8 mouse cellular contexts compared by ENCODE assay signal in the genomic region with DNA sequence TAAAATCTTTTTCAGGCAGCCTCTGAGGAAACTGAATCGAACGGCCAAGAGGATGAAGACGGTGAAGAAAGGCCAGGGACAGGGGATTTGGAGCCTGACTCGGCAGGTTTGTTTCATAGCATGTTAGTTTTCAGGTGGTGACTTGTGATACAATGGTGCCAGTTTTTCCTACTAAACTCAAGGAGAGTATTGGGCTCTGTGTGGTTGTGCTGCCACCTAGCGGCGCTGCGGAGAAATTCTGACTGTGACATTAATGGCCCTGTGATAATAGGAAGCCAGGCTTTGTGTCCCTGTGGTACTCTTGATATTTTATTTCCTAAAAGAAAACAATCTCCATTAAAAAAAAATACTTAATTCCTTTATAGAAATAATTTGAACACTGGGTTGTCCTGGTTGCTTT.
A peak's percentile ranks its signal among the peaks of the same experiment; 100 is the strongest.
DNase-seq lines count a peak whose midpoint lies in the region; ATAC-seq and TF ChIP-seq lines count a peak whose summit lies in the region.

No protein-coding gene starts in this region.

- H3K4me3 ChIP-seq in cortical plate, adult 2 months (ENCODE audit: insufficient read depth, low read length), result no peak overlapping the region
- no peak overlapping the region for H3K4me3 ChIP-seq in liver, embryonic 13.5 days (replicated peaks)
- no peak overlapping the region for H3K4me3 ChIP-seq in neural tube, embryonic 15.5 days (replicated peaks)

- no peaks in the 10 kb centered on the region for H3K27me3 ChIP-seq in liver, embryonic 13.5 days
- H3K27me3 ChIP-seq in neural tube, embryonic 15.5 days (replicated peaks), result no peaks in the 10 kb centered on the region

- 11% methylated on average over 7 of the region's 7 CpGs for WGBS in liver, embryonic 13.5 days (ENCODE audit: insufficient replicate concordance)
- WGBS in neural tube, embryonic 15.5 days, result 10% methylated on average over 7 of the region's 7 CpGs

- no peaks in the 10 kb centered on the region for H3K4me1 ChIP-seq in cortical plate, adult 2 months (ENCODE audit: control insufficient read depth, insufficient read depth, low read length)
- H3K4me1 ChIP-seq in liver, embryonic 13.5 days (replicated peaks), result no peaks in the 10 kb centered on the region
- 0 out of 2 replicates have a peak, but pooled peaks cover 4% of the 10 kb centered on the region for H3K4me1 ChIP-seq in neural tube, embryonic 15.5 days

- peak; percentile 90 for TF ChIP-seq CTCF in cortical plate, adult 2 months (IDR thresholded peaks at IDR 0.05; ENCODE audit: extremely low read depth, insufficient read depth, low read length)

- no peak for ATAC-seq in liver, embryonic 13.5 days (ENCODE audit: low read depth)
- ATAC-seq in neural tube, embryonic 15.5 days (ENCODE audit: low FRiP score), result peak; percentile 79; the same call in 1 of the 2 replicates

- H3K9ac ChIP-seq in liver, embryonic 13.5 days, result no peak overlapping the region
- H3K9ac ChIP-seq in neural tube, embryonic 15.5 days (replicated peaks), result no peak overlapping the region

- H3K4me2 ChIP-seq in liver, embryonic 13.5 days, result no peak overlapping the region
- H3K4me2 ChIP-seq in neural tube, embryonic 15.5 days, result no peak overlapping the region

- no peak overlapping the region for H3K27ac ChIP-seq in cortical plate, adult 2 months (ENCODE audit: insufficient read depth, low read length)
- H3K27ac ChIP-seq in liver, embryonic 13.5 days, result no peak overlapping the region
- H3K27ac ChIP-seq in neural tube, embryonic 15.5 days (replicated peaks), result no peak overlapping the region

- TF ChIP-seq POLR2A in cortical plate, adult 2 months (IDR thresholded peaks at IDR 0.05; ENCODE audit: extremely low read depth, insufficient read depth, low read length), result no peak

- no peaks in the 10 kb centered on the region for H3K36me3 ChIP-seq in liver, embryonic 13.5 days
- peaks cover 14% of the 10 kb centered on the region for H3K36me3 ChIP-seq in neural tube, embryonic 15.5 days

- no peaks in the 10 kb centered on the region for H3K9me3 ChIP-seq in liver, embryonic 13.5 days (replicated peaks)
- H3K9me3 ChIP-seq in neural tube, embryonic 15.5 days (replicated peaks), result no peaks in the 10 kb centered on the region

- peak; percentile 58 for DNase-seq in 416B (ENCODE audit: low read depth)
- peak; percentile 76 to 93 for DNase-seq in adrenal gland, adult (ENCODE audit: inconsistent age in 2 of 2, low spot score in 1 of 2)
- peak; percentile 76 for DNase-seq in gastrocnemius, postnatal 10 days
- peak; percentile 79 for DNase-seq in kidney, postnatal 14 days
- peak; percentile 10 for DNase-seq in liver, embryonic 13.5 days
- DNase-seq in thymus, postnatal 10 days (ENCODE audit: low spot score in 2 of 2), result peak; percentile 7 to 51

Comparison
In these comparisons a context has a peak if more than half of its experiments do, and no peak if none do; other contexts are left out.
1. DNase-seq: peak in every context shown above with its lines; median percentile 84 in adrenal gland, adult; 79 in kidney, postnatal 14 days; 76 in gastrocnemius, postnatal 10 days; 58 in 416B; 29 in thymus, postnatal 10 days; 10 in liver, embryonic 13.5 days.